Mouse (Mus musculus): ENCODE data around the gene Dnajb2. TPM values are rescaled to one million over a fixed set of nuclear protein-coding genes. Genes with fewer than 3 reads are reported as not detected.
"Not testable (repeated sequence)": the region's sequence is repeated elsewhere in the genome, so short reads cannot be mapped to it uniquely, and the experiment has no call there.

The Dnajb2 gene
- polyA plus RNA-seq, 1 experiment from 2014 or later = 42.8 TPM

DNA sequence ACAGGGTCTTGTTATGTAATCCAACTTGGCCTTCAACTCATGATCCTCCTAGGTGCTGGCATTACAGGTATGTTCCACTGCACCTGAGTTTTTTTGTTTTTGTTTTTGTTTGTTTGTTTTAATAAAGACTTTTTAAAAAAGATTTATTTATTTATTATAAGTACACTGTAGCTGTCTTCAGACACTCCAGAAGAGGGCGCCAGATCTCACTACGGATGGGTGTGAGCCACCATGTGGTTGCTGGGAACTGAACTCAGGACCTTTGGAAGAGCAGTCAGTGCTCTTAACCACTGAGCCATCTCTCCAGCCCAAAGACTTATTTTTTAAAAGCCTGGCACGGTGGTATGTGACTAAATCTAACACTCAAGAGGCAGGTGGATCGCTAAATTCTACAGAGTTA, 3.7 kb upstream of the Dnajb2 start:
- H3K4me2 ChIP-seq; H3K36me3 ChIP-seq; H3K4me3 ChIP-seq (replicated peaks); H3K27me3 ChIP-seq; H3K9ac ChIP-seq (replicated peaks); H3K9me3 ChIP-seq; H3K27ac ChIP-seq; ATAC-seq (ENCODE audit: insufficient number of reproducible peaks, insufficient read depth, low FRiP score, low TSS enrichment, low read depth): not testable (repeated sequence)
- WGBS = 71% methylated on average over 4 of the region's 4 CpGs
- peaks cover 12% of the 10 kb centered on the region for H3K4me1 ChIP-seq (replicated peaks)

DNA sequence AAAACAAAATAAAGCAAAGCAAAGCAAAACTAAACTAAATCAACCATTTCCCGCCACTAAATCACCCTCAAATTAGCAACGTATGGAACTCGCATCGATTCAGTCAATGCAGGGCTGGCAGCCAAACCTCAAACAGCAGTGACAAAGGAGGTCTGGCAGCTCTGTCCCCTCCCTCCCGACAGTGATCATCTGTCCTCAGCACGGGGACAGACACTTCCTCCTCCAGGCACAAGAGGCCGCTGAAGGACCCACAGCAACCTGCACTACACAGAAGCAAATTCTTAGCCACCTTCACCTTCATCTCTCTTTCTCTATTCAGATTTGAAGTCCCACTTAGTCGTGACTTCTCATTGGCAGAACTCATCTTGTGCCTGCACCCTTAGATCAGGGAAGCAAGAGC, 1.6 kb upstream of the Dnajb2 start:
- Histone ChIP-seq H3K4me3 (replicated peaks) (no peak overlapping the region), H3K4me2 (no peak overlapping the region), H3K27me3 (no peaks in the 10 kb centered on the region), H3K9ac (replicated peaks) (no peak overlapping the region), H3K4me1 (replicated peaks) (peaks cover 18% of the 10 kb centered on the region), H3K9me3 (no peaks in the 10 kb centered on the region), H3K27ac (no peak overlapping the region), H3K36me3 (peaks cover 3% of the 10 kb centered on the region; the same call in 1 of the 2 replicates)
- 3% methylated on average over 8 of the region's 8 CpGs for WGBS
- ATAC-seq (ENCODE audit: insufficient number of reproducible peaks, insufficient read depth, low FRiP score, low TSS enrichment, low read depth) = no peak

DNA sequence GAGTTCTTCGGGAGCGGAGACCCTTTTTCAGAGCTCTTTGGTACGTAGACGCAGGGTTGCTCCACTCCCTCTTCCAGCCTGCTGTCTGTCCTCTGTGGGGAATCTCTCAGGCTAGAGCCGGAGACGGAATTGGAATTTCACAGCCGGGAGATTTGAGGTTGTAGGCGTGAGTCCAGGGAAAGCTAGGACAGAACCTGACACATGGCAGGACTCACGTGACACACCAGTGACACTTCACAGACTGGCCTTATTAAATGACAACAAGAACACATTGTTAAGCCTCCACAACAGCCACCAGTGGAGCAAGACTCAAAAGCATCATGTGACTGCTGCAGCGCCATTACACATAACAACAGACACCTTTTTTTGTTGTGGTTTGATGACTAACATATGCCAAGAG, 3.4 kb downstream of the Dnajb2 start:
- peaks cover 23% of the 10 kb centered on the region for H3K4me1 ChIP-seq (replicated peaks)
- peaks cover 41% of the 10 kb centered on the region; the same call in 1 of the 2 replicates for H3K36me3 ChIP-seq
- no peak for ATAC-seq (ENCODE audit: insufficient number of reproducible peaks, insufficient read depth, low FRiP score, low TSS enrichment, low read depth)
- no peak overlapping the region for H3K4me2 ChIP-seq
- H3K27me3 ChIP-seq = no peaks in the 10 kb centered on the region
- 56% methylated on average over 10 of the region's 10 CpGs for WGBS
- H3K4me3 ChIP-seq (replicated peaks) = no peak overlapping the region
- H3K27ac ChIP-seq = peak overlapping the region; percentile 50
- no peak overlapping the region for H3K9ac ChIP-seq (replicated peaks)
- no peaks in the 10 kb centered on the region for H3K9me3 ChIP-seq

DNA sequence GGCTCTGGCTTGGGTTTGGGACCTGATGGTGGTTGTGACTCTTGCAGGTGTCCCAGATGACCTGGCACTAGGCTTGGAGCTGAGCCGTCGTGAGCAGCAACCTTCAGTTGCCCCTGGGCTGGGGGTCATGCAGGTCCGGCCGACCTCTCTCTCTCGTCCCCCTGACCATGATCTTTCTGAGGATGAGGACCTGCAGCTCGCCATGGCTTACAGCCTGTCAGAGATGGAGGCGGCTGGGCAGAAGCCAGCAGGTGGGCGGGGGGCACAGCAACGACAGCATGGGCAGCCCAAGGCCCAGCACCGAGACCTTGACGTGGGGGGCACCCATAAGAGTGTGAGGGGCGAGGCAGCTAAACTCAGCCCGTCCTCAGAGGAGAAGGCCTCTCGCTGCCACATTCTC, 7.2 kb downstream of the Dnajb2 start:
- H3K4me3 ChIP-seq (replicated peaks) = no peak overlapping the region
- no peak overlapping the region for H3K9ac ChIP-seq (replicated peaks)
- no peaks in the 10 kb centered on the region for H3K9me3 ChIP-seq
- no peak for ATAC-seq (ENCODE audit: insufficient number of reproducible peaks, insufficient read depth, low FRiP score, low TSS enrichment, low read depth)
- 88% methylated on average over 14 of the region's 14 CpGs for WGBS
- peaks cover 41% of the 10 kb centered on the region; the same call in 1 of the 2 replicates for H3K36me3 ChIP-seq
- no peak overlapping the region for H3K27ac ChIP-seq
- no peak overlapping the region for H3K4me2 ChIP-seq
- H3K4me1 ChIP-seq (replicated peaks) = peaks cover 22% of the 10 kb centered on the region
- no peaks in the 10 kb centered on the region for H3K27me3 ChIP-seq

DNA sequence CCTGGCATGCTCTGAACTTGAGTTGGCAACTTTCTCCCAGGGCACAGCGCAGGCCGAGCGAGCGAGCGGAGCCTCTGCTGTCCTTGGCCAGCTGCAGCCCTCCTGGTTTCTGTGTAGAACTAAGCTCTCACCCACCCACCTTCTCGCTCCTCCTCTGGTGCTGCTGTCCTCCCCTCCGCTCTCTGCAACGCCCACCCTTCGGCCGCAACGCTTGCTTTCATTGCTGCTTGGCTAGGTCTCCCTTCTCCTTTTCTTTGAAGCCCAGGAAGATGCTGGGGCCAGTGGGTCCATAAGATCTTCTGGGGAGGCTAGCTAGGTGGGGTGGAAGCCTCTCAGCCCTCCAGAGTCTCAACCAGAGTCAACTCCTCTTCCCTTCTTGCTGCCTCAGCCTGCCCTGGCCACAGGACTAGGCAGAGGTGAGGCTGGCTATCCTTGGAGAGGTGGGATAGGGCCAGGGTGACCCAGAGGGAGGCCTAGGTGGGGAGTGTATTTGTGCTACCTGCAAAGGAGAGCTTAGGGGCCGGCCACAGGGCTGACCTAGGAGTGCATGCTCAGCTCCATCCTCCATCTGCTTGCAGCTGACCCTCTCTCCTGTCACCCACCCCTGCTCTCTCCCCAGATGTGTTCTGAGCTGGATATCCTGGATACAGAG, 8.1 kb downstream of the Dnajb2 start:
- Histone ChIP-seq H3K4me2 (no peak overlapping the region), H3K9ac (replicated peaks) (no peak overlapping the region), H3K4me3 (replicated peaks) (no peak overlapping the region), H3K27me3 (no peaks in the 10 kb centered on the region), H3K36me3 (peaks cover 41% of the 10 kb centered on the region; the same call in 1 of the 2 replicates), H3K27ac (no peak overlapping the region), H3K9me3 (no peaks in the 10 kb centered on the region), H3K4me1 (replicated peaks) (peaks cover 21% of the 10 kb centered on the region)
- ATAC-seq (ENCODE audit: insufficient number of reproducible peaks, insufficient read depth, low FRiP score, low TSS enrichment, low read depth) = no peak
- WGBS = 86% methylated on average over 12 of the region's 12 CpGs

DNA sequence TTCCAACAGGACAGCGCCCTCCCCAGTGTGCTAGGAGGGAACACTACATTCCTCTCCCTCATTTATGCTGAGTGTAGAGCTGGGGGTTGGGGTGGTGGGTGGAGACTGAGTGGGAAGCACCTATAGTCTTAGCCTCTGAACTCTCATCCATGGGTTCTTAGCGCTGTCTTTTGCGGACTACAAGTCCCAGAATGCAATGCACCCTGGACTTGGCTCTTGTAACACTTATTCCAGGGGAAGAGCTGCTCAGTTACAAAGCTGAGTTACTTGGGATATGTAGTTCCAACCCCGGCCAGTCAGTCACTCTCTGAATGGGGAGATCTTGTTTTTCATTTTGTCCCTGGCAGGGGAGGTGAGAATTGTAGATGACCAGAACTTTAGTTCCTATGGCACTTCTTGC, 8.6 kb downstream of the Dnajb2 start:
- H3K36me3 ChIP-seq = peaks cover 36% of the 10 kb centered on the region; the same call in 1 of the 2 replicates
- no peak overlapping the region for H3K4me3 ChIP-seq (replicated peaks)
- ATAC-seq (ENCODE audit: insufficient number of reproducible peaks, insufficient read depth, low FRiP score, low TSS enrichment, low read depth) = no peak
- H3K4me1 ChIP-seq (replicated peaks) = peaks cover 16% of the 10 kb centered on the region
- no peak overlapping the region for H3K4me2 ChIP-seq
- 16% methylated on average over 4 of the region's 4 CpGs for WGBS
- no peaks in the 10 kb centered on the region for H3K27me3 ChIP-seq
- no peak overlapping the region for H3K9ac ChIP-seq (replicated peaks)
- H3K27ac ChIP-seq = no peak overlapping the region
- H3K9me3 ChIP-seq = no peaks in the 10 kb centered on the region

DNA sequence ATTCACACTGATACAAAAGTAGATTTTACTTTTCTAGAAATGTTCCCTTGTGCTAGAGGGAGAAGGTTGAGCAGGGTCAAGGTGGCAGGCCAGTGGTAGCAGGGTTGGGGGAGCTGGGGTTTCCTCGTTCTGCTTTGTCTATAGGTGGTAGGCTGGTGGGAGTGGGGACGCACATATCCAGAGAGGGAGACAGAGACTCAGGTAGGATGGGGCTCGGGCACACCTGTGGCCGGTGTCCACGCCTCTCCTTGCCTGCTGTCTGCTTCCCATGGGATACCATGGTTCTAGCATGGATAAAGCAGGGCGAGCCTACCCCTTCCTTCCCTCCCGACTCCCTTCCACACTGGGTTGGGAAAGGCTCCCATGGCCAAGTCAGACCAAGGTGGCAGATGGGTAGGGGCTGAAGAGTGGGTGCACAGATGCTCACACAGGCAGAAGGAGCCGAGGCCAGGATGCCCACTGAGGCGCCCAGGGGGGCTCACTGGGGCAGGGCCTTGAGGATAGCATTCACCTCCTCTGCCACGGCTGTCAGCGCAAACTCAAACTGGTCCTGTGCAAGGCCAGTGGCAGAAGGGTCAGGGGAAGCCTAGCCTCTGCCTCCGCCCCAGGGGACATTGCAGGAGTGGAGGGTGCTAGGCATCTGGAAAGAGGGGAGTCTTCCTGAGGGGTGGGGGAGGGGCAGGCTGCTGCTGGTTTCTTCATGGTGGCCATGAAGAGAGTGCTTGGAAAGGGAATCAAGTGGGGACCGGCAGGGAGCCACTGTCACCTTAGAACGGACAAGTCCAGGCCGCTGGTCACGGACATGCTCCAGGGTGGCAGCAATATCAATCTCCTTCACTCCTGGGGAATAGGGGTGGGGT, 11.1 kb downstream of the Dnajb2 start:
- peak overlapping the region; percentile 18; the same call in 1 of the 2 replicates for H3K9ac ChIP-seq (replicated peaks)
- no peak overlapping the region for H3K27ac ChIP-seq

DNA sequence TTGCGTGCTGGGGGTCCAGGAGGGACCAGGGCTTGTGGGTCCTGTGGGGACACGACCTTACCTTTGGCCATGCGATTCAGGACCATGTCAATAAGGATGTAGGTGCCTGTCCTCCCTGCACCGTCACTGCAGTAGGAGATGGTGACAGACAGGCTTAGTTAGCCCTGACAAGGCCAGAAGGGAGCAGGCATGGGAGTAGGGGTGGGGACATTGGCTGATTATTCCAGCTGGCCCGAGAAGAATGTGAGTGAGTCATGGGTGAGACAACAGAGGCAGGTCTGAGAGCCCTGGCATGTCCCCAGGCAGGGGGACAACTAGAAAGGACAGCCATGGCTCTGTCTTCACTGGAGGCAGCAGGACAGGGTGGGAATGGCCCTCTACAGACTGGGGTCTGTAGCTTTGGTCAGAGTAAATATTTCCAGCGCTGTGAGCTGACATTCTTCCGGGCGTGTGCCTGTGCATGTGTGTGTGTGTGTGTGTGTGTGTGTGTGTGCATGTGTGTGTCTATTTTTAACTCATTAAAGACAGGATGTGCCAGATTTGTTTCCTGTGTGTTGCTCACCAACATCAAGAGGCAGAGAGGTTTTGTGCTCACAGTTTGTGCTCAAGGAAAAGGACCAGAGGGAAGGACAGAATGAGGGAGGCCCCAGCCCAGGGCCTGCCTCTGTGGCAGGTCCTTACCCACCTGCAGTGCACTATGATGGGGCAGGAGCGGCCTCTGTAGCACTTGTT, 12.0 kb downstream of the Dnajb2 start:
- 59% methylated on average over 9 of the region's 9 CpGs for WGBS
- H3K9ac ChIP-seq (replicated peaks) = peak overlapping the region; percentile 18; the same call in 1 of the 2 replicates

More for the DNA sequence above, 11.1 kb downstream of the Dnajb2 start:
- no peak for ATAC-seq (ENCODE audit: insufficient number of reproducible peaks, insufficient read depth, low FRiP score, low TSS enrichment, low read depth)
- peaks cover 25% of the 10 kb centered on the region for H3K4me1 ChIP-seq (replicated peaks)
- peaks cover 3% of the 10 kb centered on the region for H3K27me3 ChIP-seq
- H3K36me3 ChIP-seq = peaks cover 21% of the 10 kb centered on the region; the same call in 1 of the 2 replicates
- H3K4me2 ChIP-seq = no peak overlapping the region
- no peaks in the 10 kb centered on the region for H3K9me3 ChIP-seq
- WGBS = 81% methylated on average over 16 of the region's 16 CpGs
- H3K4me3 ChIP-seq (replicated peaks) = no peak overlapping the region

DNA sequence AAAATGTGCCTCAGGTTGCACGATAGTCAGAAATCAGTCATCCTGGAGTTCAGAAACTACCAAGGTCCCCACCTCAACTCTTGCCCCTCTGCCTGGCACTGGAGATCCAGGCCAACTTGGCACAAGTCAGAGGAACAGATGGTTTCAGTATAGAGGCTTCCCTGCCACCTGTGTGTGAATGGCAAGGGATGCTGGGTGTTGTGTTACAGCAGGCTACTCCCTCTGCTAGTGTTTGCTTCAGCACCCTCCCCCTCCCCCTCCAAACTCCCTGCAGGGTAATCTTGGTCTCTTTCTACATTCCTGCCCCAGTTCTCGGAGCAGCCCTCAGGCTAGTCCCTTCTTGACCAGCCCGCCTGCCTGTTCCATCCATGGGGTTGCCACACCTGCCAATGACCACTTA, 14.3 kb downstream of the Dnajb2 start:
- 57% methylated on average over 3 of the region's 3 CpGs for WGBS
- H3K36me3 ChIP-seq = no peaks in the 10 kb centered on the region

More for the DNA sequence above, 12.0 kb downstream of the Dnajb2 start:
- Histone ChIP-seq H3K4me2 (no peak overlapping the region), H3K4me3 (replicated peaks) (no peak overlapping the region), H3K27ac (no peak overlapping the region), H3K27me3 (peaks cover 12% of the 10 kb centered on the region), H3K9me3 (no peaks in the 10 kb centered on the region), H3K4me1 (replicated peaks) (peaks cover 25% of the 10 kb centered on the region), H3K36me3 (peaks cover 13% of the 10 kb centered on the region; the same call in 1 of the 2 replicates)
- ATAC-seq (ENCODE audit: insufficient number of reproducible peaks, insufficient read depth, low FRiP score, low TSS enrichment, low read depth) = no peak

DNA sequence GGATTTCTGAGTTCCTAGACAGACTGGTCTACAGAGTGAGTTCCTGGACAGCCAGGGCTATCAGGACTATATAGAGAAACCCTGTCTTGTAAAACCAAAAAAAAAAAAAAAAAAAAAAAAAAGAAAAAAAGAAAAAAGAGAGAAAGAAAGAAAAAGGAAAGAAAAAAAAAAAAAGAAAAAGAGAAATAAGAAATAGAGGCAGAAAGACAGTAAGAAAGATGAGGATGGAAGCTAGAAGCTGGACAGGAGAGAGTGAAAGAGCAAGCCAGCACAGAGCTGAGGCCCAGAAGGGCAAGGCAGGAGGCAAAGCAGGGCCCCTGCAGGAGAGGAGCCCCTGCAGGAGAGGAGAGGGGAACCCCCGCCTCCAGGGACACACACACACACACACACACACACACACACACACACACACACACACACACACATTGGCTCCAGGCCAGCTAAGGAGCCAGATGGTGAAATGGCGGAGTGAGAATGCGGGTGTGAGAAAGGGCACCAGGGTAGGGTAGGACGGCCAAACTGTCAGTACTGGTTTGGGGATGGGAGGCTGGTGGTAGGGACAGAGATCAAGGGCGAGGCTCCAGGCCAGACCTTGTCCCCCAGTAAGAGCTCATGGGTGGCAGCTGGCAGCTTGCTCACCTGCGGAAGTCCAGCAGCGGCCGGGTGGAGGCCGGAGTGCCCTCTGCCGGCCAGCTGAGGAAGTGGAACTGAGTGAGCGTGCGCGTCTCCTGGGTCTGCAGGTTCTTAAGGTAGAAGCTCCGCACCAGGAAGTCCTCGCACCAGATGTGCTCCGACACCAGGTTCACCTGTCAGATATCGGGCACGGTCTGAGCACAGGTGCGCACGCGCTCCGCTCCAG, 15.1 kb downstream of the Dnajb2 start:
- H3K27me3 ChIP-seq = peaks cover 21% of the 10 kb centered on the region
- peak overlapping the region; percentile 27 for H3K4me3 ChIP-seq (replicated peaks)
- ATAC-seq (ENCODE audit: insufficient number of reproducible peaks, insufficient read depth, low FRiP score, low TSS enrichment, low read depth) = no peak
- 5% methylated on average over 21 of the region's 22 CpGs for WGBS
- peak overlapping the region; percentile 51 for H3K4me2 ChIP-seq
- H3K9me3 ChIP-seq = no peaks in the 10 kb centered on the region
- H3K36me3 ChIP-seq = no peaks in the 10 kb centered on the region
- no peak overlapping the region for H3K27ac ChIP-seq
- H3K4me1 ChIP-seq (replicated peaks) = peaks cover 25% of the 10 kb centered on the region
- no peak overlapping the region for H3K9ac ChIP-seq (replicated peaks)

More for the DNA sequence above, 14.3 kb downstream of the Dnajb2 start:
- Histone ChIP-seq H3K4me3 (replicated peaks) (no peak overlapping the region), H3K27me3 (peaks cover 17% of the 10 kb centered on the region), H3K9me3 (no peaks in the 10 kb centered on the region), H3K9ac (replicated peaks) (no peak overlapping the region), H3K4me1 (replicated peaks) (peaks cover 25% of the 10 kb centered on the region), H3K27ac (no peak overlapping the region), H3K4me2 (no peak overlapping the region)
- ATAC-seq (ENCODE audit: insufficient number of reproducible peaks, insufficient read depth, low FRiP score, low TSS enrichment, low read depth) = no peak
